Mouse (Mus musculus) bone marrow macrophage, adult 2 months (primary cell): ENCODE results near the gene Pld4.

Experiments
- CTCF ChIP-seq: IDR thresholded peaks from 2 replicates; pipeline ENCODE4 v1.5.1; 2012; ENCODE audit warnings: low read depth, mild to moderate bottlenecking, low read length, moderate library complexity
- POLR2A ChIP-seq: IDR thresholded peaks from 2 replicates; pipeline ENCODE4 v1.6.1; 2012; ENCODE audit warnings: mild to moderate bottlenecking, low read depth, low read length, borderline replicate concordance

- TF ChIP-seq CTCF (no peak), POLR2A (no peak)
These were observed 41.5 kb upstream of the Pld4 start for GRCm38 (mm10) chr12:112718995-112719394.
